Mouse (Mus musculus) heart, embryonic 16.5 days (tissue): ENCODE data around the gene Cdk6. TPM values are rescaled to one million over a fixed set of nuclear protein-coding genes. Genes with fewer than 3 reads are reported as not detected.
A peak's percentile ranks its signal among the peaks of the same experiment; 100 is the strongest.

Experiments used
- ATAC-seq: fragments of 200-750 bp; cut with Nextera tagmentation; replicated peaks from 2 replicates; pipeline ENCODE4 v1.8.0; 2017; ENCODE audit warnings: moderate number of reproducible peaks; ENCODE audit not compliant: insufficient read depth, low FRiP score; ENCODE audit errors: extremely low read depth
- H3K27ac ChIP-seq: fragments of 300-500 bp; sonication (generic); 2 replicates; pipeline ENCODE4 v1.5.1; 2014; ENCODE audit warnings: mild to moderate bottlenecking, low read length, control low read depth, moderate library complexity
- H3K27me3 ChIP-seq: fragments of 300-500 bp; sonication (generic); 2 replicates; pipeline ENCODE4 v1.6.1; 2014; ENCODE audit warnings: low read length, mixed read lengths; ENCODE audit not compliant: control insufficient read depth, insufficient read depth
- H3K36me3 ChIP-seq: fragments of 300-500 bp; sonication (generic); 2 replicates; pipeline ENCODE4 v1.6.1; 2014; ENCODE audit not compliant: control insufficient read depth, insufficient read depth
- H3K4me1 ChIP-seq: fragments of 300-500 bp; sonication (generic); 2 replicates; pipeline ENCODE4 v1.6.1; 2014; ENCODE audit warnings: low read length, mixed read lengths; ENCODE audit not compliant: control insufficient read depth, insufficient read depth
- H3K4me2 ChIP-seq: fragments of 300-500 bp; sonication (generic); 2 replicates; pipeline ENCODE4 v1.6.1; 2014; ENCODE audit warnings: low read depth, mild to moderate bottlenecking, control low read depth, low read length
- H3K4me3 ChIP-seq: fragments of 300-500 bp; sonication (generic); 2 replicates; pipeline ENCODE4 v1.5.1; 2014; ENCODE audit warnings: mild to moderate bottlenecking, control low read depth, low read length
- H3K9ac ChIP-seq: fragments of 300-500 bp; sonication (generic); 2 replicates; pipeline ENCODE4 v1.6.1; 2014; ENCODE audit warnings: low read length, control low read depth
- H3K9me3 ChIP-seq: fragments of 300-500 bp; sonication (generic); replicated peaks from 2 replicates; pipeline ENCODE4 v1.6.1; 2016; ENCODE audit warnings: low read length; ENCODE audit not compliant: control insufficient read depth
- WGBS: fragments of 180-500 bp; shearing (Covaris S2); extraction: QIAGEN DNeasy Blood & Tissue Kit; methylation state at CpG from one replicate; pipeline ENCODE4 v1.1.7; 2014; 5-methylcytosine and 5-hydroxymethylcytosine counted together
- polyA plus RNA-seq: library from polyadenylated mRNA; unstranded; fragments of >200 nt; fragmentation: Nextera tagmentation; extraction: Ambion mirVana; gene quantifications from 2 replicates; pipeline ENCODE4 v1.2.1, GENCODE M21; 2015

Gene Cdk6
- polyA plus RNA-seq, 1 experiment from 2014 or later: 37.7 TPM

DNA sequence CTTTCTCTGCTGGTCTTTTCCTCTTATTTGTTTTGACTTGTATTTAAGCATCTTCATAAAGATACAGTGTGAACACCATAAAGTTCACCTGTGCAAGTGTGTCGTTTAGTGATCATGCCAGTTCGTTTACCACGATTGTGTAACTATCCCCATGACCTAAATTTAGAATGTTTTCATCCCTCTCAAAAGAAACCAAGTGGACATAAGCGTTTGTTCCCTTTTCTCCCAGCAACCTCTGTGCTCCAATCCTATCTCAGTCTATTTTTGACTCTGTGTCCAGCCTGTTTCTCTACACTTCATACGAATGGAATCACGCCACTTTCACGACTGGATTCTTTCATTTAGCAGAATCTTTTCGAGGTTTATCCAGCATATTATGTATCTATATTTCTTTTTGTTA lies 40.5 kb downstream of the Cdk6 start:
- no peak for ATAC-seq
- H3K9me3 ChIP-seq: no peaks in the 10 kb centered on the region
- H3K27ac ChIP-seq: peak overlapping the region; percentile 83
- no peaks in the 10 kb centered on the region for H3K27me3 ChIP-seq
- H3K4me2 ChIP-seq: peak overlapping the region; percentile 22; the same call in 1 of the 2 replicates
- peaks cover 46% of the 10 kb centered on the region for H3K4me1 ChIP-seq
- H3K4me3 ChIP-seq: no peak overlapping the region
- no peak overlapping the region for H3K9ac ChIP-seq
- WGBS: 41% methylated on average over 8 of the region's 8 CpGs
- no peaks in the 10 kb centered on the region for H3K36me3 ChIP-seq

DNA sequence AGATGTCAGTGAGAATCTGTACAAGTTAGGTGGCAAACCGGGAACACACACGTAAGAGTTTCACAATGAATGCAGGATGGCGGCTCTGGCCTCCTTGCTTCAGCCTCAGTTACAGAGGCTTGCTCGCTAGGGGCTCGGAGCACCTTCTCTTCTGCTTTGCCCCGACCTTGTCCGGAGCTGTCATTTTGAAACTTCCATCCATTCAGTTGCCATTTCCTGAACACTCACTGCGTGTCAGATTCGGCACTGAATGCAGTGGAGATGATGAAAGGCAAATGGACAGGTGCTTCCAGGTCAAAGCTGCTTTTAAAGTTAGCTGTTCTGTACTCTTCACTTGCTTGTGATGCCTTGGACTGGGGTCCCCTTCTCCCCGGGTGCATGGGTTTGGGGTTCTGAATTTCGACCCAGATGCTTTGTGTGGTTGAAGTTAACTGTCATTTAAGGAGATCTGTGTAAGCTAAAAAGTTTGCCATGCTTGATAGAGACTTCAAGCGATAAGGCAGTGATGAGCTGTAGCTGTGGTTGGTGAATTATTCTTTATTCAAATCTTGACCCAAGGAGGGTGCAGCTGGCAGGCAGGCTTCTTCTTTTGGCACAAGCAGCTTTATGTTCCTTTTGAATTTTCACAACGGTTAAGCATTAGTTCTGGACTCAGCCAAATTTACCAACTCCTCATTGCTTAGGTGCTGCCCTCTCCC lies 41.2 kb downstream of the Cdk6 start:
- ATAC-seq: no peak
- Histone ChIP-seq H3K4me3 (no peak overlapping the region), H3K36me3 (no peaks in the 10 kb centered on the region), H3K27me3 (no peaks in the 10 kb centered on the region), H3K9ac (peak overlapping the region; percentile 32), H3K4me2 (peak overlapping the region; percentile 22), H3K27ac (peak overlapping the region; percentile 83), H3K9me3 (no peaks in the 10 kb centered on the region), H3K4me1 (peaks cover 45% of the 10 kb centered on the region)
- WGBS: 65% methylated on average over 13 of the region's 13 CpGs

DNA sequence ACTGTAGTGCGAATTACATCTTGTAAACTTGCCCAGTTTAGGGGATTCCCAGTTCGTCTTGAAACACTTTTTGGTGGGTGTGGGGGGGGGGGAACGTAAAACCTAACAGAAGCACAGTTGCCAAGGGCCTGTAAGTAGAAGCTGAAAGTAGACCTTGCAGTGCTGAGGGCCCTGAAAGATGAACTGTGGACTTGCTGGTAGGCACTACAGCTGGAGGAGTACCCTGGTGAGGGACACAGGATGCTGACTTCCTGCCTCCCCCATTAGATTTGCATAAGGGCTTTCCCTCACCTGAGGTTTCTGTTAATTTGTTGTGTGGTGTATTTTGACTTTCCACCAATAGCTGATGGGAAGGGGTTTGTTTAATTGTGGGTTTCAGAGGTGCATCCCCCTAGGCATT lies 42.3 kb downstream of the Cdk6 start:
- no peak overlapping the region for H3K4me2 ChIP-seq
- no peak overlapping the region for H3K27ac ChIP-seq
- no peaks in the 10 kb centered on the region for H3K27me3 ChIP-seq
- no peak overlapping the region for H3K4me3 ChIP-seq
- WGBS: 76% methylated on average over 3 of the region's 3 CpGs
- H3K4me1 ChIP-seq: peaks cover 45% of the 10 kb centered on the region
- ATAC-seq: no peak
- no peaks in the 10 kb centered on the region for H3K36me3 ChIP-seq
- H3K9me3 ChIP-seq: no peaks in the 10 kb centered on the region
- H3K9ac ChIP-seq: no peak overlapping the region

DNA sequence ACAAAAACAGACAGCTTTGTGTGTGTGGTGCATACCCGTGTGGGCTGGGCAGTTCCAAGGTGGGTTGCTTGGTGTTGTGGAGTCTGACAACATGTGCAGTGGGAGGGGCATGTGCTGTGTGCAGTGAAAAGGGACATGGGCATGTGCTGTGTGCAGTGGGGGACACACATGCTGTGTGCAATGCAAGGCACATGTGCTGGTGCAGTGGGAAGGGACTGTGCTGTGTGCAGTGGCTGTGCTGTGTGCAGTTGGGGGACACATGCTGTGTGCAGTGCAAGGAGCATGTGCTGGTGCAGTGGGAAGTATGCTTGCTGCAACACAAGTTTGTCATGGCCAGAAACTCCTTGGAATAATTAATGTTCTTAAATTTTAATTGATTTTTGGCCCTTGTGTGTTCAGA lies 43.8 kb downstream of the Cdk6 start:
- 70% methylated on average over 1 of the region's 1 CpGs for WGBS
- no peak overlapping the region for H3K27ac ChIP-seq
- no peak overlapping the region for H3K9ac ChIP-seq
- H3K4me3 ChIP-seq: no peak overlapping the region
- no peak overlapping the region for H3K4me2 ChIP-seq
- no peaks in the 10 kb centered on the region for H3K9me3 ChIP-seq
- ATAC-seq: no peak
- no peaks in the 10 kb centered on the region for H3K27me3 ChIP-seq
- peaks cover 45% of the 10 kb centered on the region for H3K4me1 ChIP-seq
- no peaks in the 10 kb centered on the region for H3K36me3 ChIP-seq

DNA sequence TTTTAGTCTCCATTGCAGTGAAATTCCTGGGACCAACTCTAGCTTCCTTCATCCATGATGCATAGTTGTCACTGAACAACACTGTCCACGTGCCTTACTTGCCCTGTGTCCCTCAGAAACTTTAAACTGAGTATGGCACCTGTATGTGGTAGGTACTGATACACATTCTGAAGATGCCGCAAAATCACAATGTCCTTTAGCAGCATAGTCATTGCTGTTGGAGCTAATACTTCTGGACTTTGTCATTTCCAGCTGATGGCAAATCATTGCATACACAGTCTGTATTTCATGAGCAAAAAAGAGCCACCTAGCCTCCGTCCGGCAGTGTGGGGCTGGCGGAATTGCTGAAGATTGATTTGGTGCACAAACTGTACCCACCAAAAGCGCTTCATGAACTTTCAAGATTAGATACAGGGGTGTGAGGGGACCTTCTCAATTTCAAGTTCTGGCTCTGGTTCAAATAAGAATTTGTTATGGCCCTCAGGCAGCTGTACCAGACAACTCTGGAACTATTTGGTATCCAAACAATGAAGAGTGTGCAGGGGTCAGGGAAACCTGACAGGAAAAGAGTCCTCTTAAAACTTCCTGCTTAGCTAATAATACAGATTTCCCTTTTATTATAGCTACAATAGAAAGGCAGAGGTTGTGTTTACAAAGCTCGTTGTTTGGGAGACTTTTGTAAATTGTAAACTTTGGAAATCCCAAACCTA lies 44.9 kb downstream of the Cdk6 start:
- ATAC-seq: no peak
- Histone ChIP-seq H3K4me2 (peak overlapping the region; percentile 39), H3K36me3 (peaks cover 5% of the 10 kb centered on the region; the same call in 1 of the 2 replicates), H3K9me3 (no peaks in the 10 kb centered on the region), H3K27me3 (no peaks in the 10 kb centered on the region), H3K4me3 (no peak overlapping the region), H3K9ac (no peak overlapping the region), H3K4me1 (peaks cover 35% of the 10 kb centered on the region), H3K27ac (peak overlapping the region; percentile 58)
- WGBS: 43% methylated on average over 7 of the region's 7 CpGs

DNA sequence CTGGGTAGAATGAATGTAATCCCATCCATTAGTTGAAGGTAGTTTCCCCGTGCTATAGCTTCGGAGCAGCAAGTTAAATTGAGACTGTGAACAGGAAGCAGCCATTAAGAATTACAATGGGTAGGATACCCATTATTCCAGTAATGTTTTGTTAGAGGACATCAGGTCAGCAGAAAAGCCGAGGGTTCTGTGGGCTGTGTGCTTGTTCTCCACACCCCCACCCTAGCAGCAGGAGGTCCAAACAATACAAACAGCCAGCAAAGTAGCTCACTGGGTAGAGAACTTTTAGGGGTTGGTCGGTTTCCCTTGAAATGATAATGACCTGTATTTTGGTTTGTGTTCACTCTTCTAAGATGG lies 45.4 kb downstream of the Cdk6 start:
- H3K4me2 ChIP-seq: peak overlapping the region; percentile 39
- H3K4me1 ChIP-seq: peaks cover 30% of the 10 kb centered on the region
- no peak for ATAC-seq
- 40% methylated on average over 4 of the region's 4 CpGs for WGBS
- H3K27ac ChIP-seq: peak overlapping the region; percentile 58
- H3K36me3 ChIP-seq: peaks cover 5% of the 10 kb centered on the region; the same call in 1 of the 2 replicates
- no peak overlapping the region for H3K4me3 ChIP-seq
- H3K9ac ChIP-seq: no peak overlapping the region
- H3K9me3 ChIP-seq: no peaks in the 10 kb centered on the region
- no peaks in the 10 kb centered on the region for H3K27me3 ChIP-seq

DNA sequence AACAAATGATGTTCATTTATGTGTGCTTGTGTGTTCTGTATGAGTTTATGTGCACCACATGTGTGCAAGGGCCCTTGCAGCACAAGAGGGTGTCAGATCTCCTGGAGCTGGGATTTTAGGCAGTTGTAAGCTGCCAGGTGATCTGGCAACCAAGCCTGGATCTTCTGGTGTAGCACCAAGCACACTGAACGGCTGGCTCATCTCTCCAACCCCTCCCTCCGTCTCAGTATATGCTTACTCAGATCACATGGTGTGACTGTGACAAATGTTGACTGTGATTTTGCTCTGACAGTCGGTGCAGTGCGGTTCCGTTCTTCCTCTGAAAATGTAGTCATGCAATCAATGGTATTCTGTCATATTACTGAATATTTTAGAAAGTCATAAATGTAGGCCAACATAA lies 45.9 kb downstream of the Cdk6 start:
- Histone ChIP-seq H3K36me3 (peaks cover 5% of the 10 kb centered on the region; the same call in 1 of the 2 replicates), H3K9ac (no peak overlapping the region), H3K9me3 (no peaks in the 10 kb centered on the region), H3K4me2 (peak overlapping the region; percentile 39; the same call in 1 of the 2 replicates), H3K27ac (peak overlapping the region; percentile 58), H3K4me3 (no peak overlapping the region), H3K27me3 (no peaks in the 10 kb centered on the region), H3K4me1 (peaks cover 26% of the 10 kb centered on the region)
- WGBS: 53% methylated on average over 5 of the region's 5 CpGs
- no peak for ATAC-seq

DNA sequence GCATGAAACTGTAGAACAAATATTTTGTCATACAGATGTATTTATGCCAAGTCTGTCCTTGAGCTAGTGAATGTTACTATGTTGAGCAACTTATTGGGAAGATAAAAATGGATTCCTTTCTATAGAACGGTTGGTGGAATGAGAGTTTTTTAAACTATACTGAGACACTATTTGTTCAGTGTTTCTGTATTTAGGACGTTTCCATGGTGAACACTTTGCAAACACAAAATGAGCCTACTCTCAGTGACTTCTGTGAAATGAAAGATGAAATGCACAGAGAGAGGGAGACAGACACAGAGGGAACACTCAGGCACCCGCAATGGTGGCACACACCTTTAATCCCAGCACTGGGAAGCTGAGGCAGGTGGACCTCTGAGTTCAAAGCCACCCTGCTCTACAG lies 51.6 kb downstream of the Cdk6 start:
- Histone ChIP-seq H3K9ac (no peak overlapping the region), H3K36me3 (peaks cover 5% of the 10 kb centered on the region; the same call in 1 of the 2 replicates), H3K4me2 (no peak overlapping the region), H3K4me3 (no peak overlapping the region), H3K4me1 (peaks cover 3% of the 10 kb centered on the region; the same call in 1 of the 2 replicates), H3K27me3 (no peaks in the 10 kb centered on the region), H3K9me3 (no peaks in the 10 kb centered on the region), H3K27ac (no peak overlapping the region)
- no peak for ATAC-seq
- 68% methylated on average over 3 of the region's 3 CpGs for WGBS

DNA sequence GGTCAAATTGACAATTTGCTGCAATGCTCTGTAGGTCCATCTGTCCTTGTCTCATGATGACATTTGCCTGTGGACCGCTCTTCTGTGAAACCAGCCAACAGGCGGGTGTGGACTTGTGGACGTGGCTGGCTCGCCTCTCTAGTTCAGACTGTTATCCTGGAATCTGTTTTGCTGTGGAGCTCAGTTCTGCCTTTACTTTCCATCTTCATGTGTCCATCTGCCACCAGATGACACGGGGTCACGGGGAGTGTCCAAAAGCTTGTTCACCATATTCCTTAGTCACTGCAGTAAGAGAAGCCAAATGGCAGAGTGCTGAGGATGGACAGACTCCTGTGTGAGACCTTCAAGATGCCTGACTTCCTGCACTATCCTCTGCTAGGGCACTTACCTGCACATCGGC lies 52.9 kb downstream of the Cdk6 start:
- ATAC-seq: no peak
- Histone ChIP-seq H3K9me3 (no peaks in the 10 kb centered on the region), H3K27me3 (no peaks in the 10 kb centered on the region), H3K27ac (no peak overlapping the region), H3K4me1 (peaks cover 3% of the 10 kb centered on the region; the same call in 1 of the 2 replicates), H3K4me3 (no peak overlapping the region), H3K36me3 (peaks cover 5% of the 10 kb centered on the region; the same call in 1 of the 2 replicates), H3K9ac (no peak overlapping the region), H3K4me2 (no peak overlapping the region)
- WGBS: 85% methylated on average over 7 of the region's 7 CpGs
